Mouse (Mus musculus): ENCODE measurements around the gene Nbea.
A peak's percentile ranks its signal among the peaks of the same experiment; 100 is the strongest.

Nbea gene

GRCm38 (mm10) chr3:55782056-55782687 lies 401.3 kb downstream of the Nbea start, which contains the start of gene Mab21l1:
Gene Mab21l1 (plus strand): TSS chr3:55782510.
- no peak for DNase-seq

DNA sequence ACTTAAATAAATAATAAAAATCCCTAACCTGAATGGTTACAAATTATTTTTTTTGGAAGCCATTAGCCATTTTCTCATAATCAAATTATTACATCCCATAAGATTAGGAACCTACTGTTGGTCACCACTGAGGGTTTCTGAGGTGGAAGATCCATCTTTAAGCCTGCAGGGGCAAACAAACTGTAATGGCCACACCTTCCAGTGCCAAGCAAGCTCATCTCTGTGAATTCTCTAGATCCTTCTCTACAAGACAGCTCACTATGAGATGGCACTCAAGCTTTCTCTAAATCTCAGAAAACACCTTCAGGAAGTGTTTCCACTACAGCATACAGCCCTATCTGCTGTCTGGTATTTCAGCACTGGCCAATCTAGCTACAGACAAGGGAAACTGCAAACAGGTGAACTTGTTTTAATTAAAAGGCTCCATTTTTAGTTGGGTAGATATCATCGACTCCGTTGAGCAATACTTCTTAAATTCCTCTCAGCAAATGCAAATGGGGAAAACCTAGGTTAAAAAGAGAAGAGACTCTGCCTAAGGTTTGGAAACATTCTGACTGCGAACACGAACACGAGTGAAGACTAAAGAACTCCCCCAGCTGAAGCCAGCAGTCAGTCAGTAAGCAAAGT lies 402.0 kb downstream of the Nbea start:
- DNase-seq: no peak

DNA sequence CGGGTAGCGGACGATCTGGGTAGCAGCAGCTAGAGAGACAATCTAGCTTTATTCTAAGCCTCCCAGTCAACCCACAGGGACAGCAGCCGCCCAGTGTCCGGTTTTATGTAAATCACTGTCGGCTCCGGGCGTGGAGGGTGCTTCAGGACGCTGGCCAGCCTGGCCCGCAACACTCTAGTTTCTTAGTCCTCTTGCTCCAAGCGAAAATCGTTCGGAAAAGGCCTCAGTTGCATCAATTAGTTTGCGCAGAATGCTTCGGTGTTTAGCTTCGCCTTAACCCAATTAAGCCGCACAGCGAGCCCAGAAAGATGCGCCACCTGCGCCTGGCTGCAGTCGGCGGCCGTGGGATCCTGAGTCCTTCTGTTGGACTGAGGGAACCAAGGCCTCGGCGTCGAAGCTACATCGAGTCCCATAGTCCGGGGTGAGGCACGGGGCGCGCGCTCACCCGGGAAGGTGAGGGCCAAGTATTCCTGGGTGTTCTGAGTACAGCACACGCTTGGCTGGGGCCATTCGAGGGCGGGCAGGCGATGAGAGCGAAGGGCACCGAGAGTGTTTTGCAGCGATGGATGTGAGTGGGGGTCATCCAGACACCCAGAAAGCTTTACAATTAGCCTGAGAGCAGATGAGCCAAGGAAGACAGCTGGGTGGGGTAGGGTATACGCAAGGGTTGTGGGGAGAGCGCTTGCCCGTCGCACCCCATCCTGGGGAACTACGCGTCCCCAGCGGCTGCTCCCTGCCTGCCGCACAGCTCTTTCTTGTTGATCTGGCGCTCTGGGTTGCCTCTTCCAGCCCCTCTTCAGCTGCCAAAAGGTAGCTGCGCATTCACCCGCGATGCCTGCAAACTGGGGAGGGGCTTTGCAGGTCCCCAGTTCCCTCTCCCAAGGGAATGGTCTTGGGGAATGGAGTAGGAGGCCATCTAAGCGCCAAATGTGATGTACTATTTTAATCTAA lies 403.1 kb downstream of the Nbea start:
- DNase-seq: no peak

GRCm38 (mm10) chr3:55778764-55779730 lies 404.5 kb downstream of the Nbea start:
- no peak for DNase-seq

DNA sequence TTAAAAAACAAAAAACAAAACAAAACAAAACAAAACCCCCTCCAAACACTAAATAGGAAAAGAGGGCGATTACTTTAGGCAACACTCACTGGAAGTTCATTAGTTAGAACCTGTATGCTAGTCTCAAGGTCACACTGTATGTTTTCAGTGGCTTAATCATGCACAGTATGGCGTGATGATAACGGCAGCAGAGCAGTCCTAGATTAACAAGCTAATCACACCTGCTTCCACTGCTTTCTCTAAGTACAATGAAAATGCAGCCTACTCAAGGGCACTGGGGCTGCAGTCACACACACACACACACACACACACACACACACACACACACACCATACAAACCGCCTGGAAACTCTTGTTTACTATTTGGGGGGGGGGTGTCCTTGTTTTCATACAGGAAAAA lies 406.0 kb downstream of the Nbea start:
- no peak for DNase-seq

DNA sequence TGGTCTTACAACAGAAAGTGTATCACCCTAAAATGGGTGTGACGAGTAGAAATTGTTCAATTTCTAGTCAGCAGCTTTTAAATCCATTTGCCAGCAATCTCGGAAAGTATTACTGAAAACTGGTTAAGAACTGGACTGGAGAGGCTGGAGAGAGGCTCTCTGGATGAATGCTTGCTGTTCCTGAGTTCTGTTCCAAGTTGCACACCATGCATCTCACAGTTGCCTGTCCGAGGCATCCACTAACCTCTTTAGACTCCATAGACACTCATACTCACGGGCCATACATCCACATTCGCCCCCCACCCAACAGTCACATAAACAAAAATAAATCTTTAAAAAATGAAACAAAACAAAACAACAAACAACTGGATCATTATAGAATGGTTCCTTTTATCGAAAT lies 407.7 kb downstream of the Nbea start:
- DNase-seq: no peak

DNA sequence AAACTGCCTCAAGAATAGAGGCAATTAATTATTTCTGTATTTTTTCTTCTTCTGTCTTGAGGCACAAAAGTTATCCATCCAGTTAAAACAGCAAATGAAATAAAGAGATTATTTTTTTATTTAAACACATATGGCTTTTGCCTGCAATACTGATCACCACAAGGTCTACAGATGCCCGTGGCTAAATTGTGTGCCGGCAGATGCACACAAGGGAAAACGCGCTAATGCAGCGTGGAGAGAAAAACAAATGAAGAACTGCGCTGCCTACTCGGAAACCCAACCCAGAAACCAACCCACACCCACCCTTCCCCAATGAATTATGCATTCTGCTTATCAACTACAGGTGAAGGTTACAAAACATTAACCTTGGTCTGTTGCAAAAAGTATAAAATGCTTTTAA lies 408.3 kb downstream of the Nbea start:
- DNase-seq: no peak

DNA sequence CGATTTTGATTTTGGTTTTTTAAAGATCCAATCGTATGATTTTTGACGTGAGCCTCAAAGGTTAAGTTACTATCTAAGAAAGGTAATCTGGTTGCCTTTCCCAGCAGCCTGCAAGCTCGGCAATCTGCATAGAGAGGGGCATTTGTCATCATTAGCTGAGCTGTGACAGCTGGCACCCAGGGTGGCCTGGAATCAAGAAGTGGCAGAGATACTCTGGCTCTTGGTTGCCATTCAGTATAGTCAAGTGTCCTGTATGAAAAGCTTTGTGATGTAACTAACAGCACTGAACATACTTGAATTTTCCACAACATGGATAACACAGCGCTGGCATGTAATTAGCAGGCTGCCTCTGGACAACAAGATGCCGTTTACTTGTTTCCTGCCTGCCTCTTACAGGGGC lies 409.3 kb downstream of the Nbea start:
- DNase-seq: no peak

GRCm38 (mm10) chr3:55769308-55769707 lies 414.2 kb downstream of the Nbea start:
- no peak for DNase-seq

GRCm38 (mm10) chr3:55768654-55769053 lies 414.8 kb downstream of the Nbea start:
- DNase-seq: no peak

GRCm38 (mm10) chr3:55763591-55763990 lies 419.9 kb downstream of the Nbea start:
- no peak for DNase-seq

GRCm38 (mm10) chr3:55758297-55758696 lies 425.2 kb downstream of the Nbea start:
- no peak for DNase-seq

DNA sequence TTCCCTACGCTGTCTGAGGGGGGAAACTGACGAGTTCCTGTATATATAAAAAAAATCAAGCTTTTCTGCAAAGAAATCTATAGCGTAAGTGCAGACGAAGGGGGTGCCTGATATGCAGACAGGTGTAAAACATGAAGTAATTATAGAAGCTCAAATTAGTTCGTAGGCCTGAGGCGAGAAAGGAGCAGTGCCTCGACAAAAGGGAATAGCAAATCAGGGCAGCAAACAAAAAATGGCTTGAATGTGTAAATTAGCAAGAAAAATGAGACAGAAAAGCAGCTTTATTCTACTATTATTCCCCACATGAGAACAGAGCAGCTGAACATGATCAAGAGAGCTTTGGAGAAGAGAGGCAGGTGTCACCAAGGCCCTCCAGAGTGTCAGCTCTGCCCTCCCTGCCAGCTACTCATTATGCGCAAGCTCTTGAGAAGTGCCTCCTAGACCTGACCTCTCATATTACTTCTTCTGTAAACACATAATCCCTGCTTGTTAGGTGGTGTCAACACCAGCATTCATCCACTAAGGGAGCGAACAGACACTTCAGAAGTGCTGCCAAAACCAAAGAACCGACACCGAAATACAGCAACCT lies 426.8 kb downstream of the Nbea start:
- no peak for DNase-seq

- no peak for DNase-seq
Measured at GRCm38 (mm10) chr3:55755805-55756601, 427.5 kb downstream of the Nbea start.

- DNase-seq: no peak
Measured at GRCm38 (mm10) chr3:55754981-55755608, 428.4 kb downstream of the Nbea start.

DNA sequence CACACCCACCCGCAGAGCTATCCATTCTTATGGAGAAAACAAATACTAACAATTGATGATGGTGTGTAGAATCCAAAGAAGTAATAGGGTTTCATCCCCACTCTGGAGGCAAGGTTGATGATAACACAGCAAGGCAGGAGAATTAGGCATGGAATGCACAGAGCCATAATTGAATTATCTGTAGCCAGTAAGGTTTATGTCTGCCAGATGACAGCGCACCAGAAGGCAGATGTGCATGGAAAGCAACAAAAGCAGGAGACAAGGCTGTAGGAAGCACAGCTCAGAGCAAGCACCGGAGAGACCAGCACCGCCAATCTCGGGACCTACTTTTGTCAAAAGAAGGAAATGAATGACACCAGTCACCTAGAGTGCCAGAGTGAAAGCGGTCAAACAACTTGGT lies 429.6 kb downstream of the Nbea start:
- no peak for DNase-seq

GRCm38 (mm10) chr3:55752558-55752957 lies 430.9 kb downstream of the Nbea start:
- peak; percentile 5 for DNase-seq

- no peak for DNase-seq
Measured at GRCm38 (mm10) chr3:55751363-55751762, 432.1 kb downstream of the Nbea start.

GRCm38 (mm10) chr3:55750445-55751065 lies 432.9 kb downstream of the Nbea start:
- DNase-seq: no peak

DNA sequence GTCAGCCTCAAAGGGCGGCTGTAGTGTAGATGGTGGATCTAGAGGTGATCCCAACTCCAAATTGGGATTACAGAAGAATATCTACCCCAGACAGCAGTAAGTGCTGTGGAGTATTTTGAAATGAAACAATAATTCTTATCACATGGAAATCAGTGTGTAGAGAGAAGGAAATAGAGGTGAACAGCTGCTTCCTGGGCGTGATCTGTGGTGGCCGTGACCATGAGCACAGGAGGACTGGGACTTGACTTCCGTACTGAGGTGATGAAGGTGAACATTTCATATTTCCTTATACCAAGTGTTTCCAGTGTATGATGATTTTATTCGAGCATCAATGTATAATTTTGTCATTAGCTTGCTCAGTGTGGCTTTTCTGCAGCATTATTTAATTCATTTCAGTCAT lies 439.6 kb downstream of the Nbea start:
- peak; percentile 23 for DNase-seq

All from thymus, postnatal 25 days (tissue).